Mouse (Mus musculus) forebrain, embryonic 11.5 days (tissue): ENCODE measurements around the gene Gtf2f2. TPM values are rescaled to one million over a fixed set of nuclear protein-coding genes. Genes with fewer than 3 reads are reported as not detected.

Experiments
- ATAC-seq: fragments of 200-750 bp; cut with Nextera tagmentation; replicated peaks from 2 replicates; pipeline ENCODE4 v1.8.0; 2017; ENCODE audit warnings: moderate TSS enrichment; ENCODE audit not compliant: low FRiP score
- DNase-seq: peaks from one replicate; pipeline ENCODE4 v3.0.0-alpha.2; 2017; ENCODE audit warnings: low spot score
- H3K27ac ChIP-seq: fragments of 300-500 bp; sonication (generic); 2 replicates; pipeline ENCODE4 v1.5.1; 2014; ENCODE audit warnings: low read depth, low read length
- H3K27me3 ChIP-seq: fragments of 300-500 bp; sonication (generic); 2 replicates; pipeline ENCODE4 v1.6.1; 2014; ENCODE audit warnings: mild to moderate bottlenecking, low read length, mixed read lengths; ENCODE audit not compliant: control insufficient read depth, insufficient read depth
- H3K36me3 ChIP-seq: fragments of 300-500 bp; sonication (generic); 2 replicates; pipeline ENCODE4 v1.6.1; 2014; ENCODE audit warnings: mild to moderate bottlenecking, low read length, moderate library complexity, mixed read lengths; ENCODE audit not compliant: control insufficient read depth, insufficient read depth
- H3K4me1 ChIP-seq: fragments of 300-500 bp; sonication (generic); replicated peaks from 2 replicates; pipeline ENCODE4 v1.6.1; 2014; ENCODE audit warnings: low read length, mixed read lengths; ENCODE audit not compliant: control insufficient read depth, insufficient read depth
- H3K4me2 ChIP-seq: fragments of 300-500 bp; sonication (generic); 2 replicates; pipeline ENCODE4 v1.6.1; 2014; ENCODE audit warnings: low read depth, mild to moderate bottlenecking, low read length, moderate library complexity, mixed read lengths; ENCODE audit not compliant: severe bottlenecking
- H3K4me3 ChIP-seq: fragments of 300-500 bp; sonication (generic); 2 replicates; pipeline ENCODE4 v1.5.1; 2014; ENCODE audit warnings: low read depth, low read length
- H3K9ac ChIP-seq: fragments of 300-500 bp; sonication (generic); 2 replicates; pipeline ENCODE4 v1.6.1; 2014; ENCODE audit warnings: low read length
- H3K9me3 ChIP-seq: fragments of 300-500 bp; sonication (generic); 2 replicates; pipeline ENCODE4 v1.6.1; 2016; ENCODE audit warnings: low read length, mixed read lengths; ENCODE audit not compliant: control insufficient read depth
- WGBS: fragments of 180-500 bp; shearing (Covaris S2); extraction: QIAGEN DNeasy Blood & Tissue Kit; methylation state at CpG from one replicate; pipeline ENCODE4 v1.1.7; 2014; 5-methylcytosine and 5-hydroxymethylcytosine counted together
- polyA plus RNA-seq: library from polyadenylated mRNA; unstranded; fragments of >200 nt; fragmentation: Nextera tagmentation; extraction: Ambion mirVana; gene quantifications from 2 replicates; pipeline ENCODE4 v1.2.1, GENCODE M21; 2014

Gene Gtf2f2
- polyA plus RNA-seq, 1 experiment from 2014 or later, result 57.0 TPM

DNA sequence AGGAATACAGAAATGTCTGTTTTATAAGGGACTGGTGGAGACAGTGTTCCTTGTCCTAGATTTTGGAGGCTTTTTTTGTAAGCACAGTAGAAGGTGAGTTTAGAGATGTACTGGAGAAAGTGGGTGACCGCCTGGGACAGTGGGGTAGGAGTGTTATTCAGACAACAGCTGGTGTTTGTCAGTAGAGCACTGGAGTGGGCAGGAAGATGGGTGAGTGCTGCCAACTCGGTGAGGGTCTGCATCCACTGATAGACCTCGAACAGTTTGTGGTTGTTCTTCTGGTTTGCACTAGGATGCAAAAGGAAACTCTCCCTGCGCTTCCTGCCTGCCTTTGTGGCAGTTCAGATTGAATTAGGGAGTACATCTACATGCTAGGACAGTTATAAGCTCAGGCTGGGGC is 163.0 kb downstream of the Gtf2f2 start:
- ATAC-seq (no peak), DNase-seq (no peak)
- no peak overlapping the region for H3K27ac ChIP-seq
- H3K27me3 ChIP-seq, result no peaks in the 10 kb centered on the region
- H3K4me2 ChIP-seq, result no peak overlapping the region
- no peaks in the 10 kb centered on the region for H3K9me3 ChIP-seq
- H3K4me3 ChIP-seq, result no peak overlapping the region
- H3K36me3 ChIP-seq, result peaks cover 23% of the 10 kb centered on the region
- WGBS, result 91% methylated on average over 4 of the region's 4 CpGs
- H3K9ac ChIP-seq, result no peak overlapping the region
- peaks cover 10% of the 10 kb centered on the region for H3K4me1 ChIP-seq

Other genes starting within 250 kb of the Gtf2f2 start
- 9.2 and 9.4 TPM in 2 replicates for gene Slc25a30, start 223.8 kb downstream of the Gtf2f2 start, polyA plus RNA-seq
- gene Tpt1, start 165.8 kb downstream of the Gtf2f2 start, polyA plus RNA-seq, result 889 and 1,020 TPM in 2 replicates
- gene Kctd4, start 55.9 kb downstream of the Gtf2f2 start, polyA plus RNA-seq, result 0.79 and 1.2 TPM in 2 replicates
- 20.3 and 20.5 TPM in 2 replicates for gene Gpalpp1, start 99.9 kb upstream of the Gtf2f2 start, polyA plus RNA-seq
- gene Nufip1, start 100.0 kb upstream of the Gtf2f2 start, polyA plus RNA-seq, result 17.8 and 19.2 TPM in 2 replicates